Mouse (Mus musculus): ENCODE results near the gene Ddr2.

DNA sequence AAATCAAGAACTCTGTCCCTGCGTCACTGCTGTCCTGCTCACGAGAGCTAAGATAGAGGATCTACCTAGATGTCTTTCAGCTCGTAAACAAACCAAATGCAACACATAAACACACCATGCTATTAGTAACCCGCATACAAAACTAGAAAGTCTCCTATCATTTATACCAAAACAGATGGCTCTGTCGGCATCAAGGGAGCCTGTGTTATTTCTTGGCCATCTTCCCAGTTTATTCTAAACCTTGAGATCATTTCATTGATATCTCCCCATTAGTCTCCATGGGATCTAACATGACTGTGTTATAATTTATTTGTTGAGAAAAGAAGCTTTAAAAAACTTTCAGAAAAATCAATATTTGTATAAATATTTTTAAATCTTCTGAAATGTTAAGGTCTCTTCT is 45.2 kb upstream of the Ddr2 start:
- TF ChIP-seq CTCF (IDR thresholded peaks at IDR 0.05; ENCODE audit: low read depth), result no peak
- TF ChIP-seq EP300 (IDR thresholded peaks at IDR 0.05; ENCODE audit: low read depth), result no peak

All from heart, postnatal 0 days (tissue).